Mouse (Mus musculus): ENCODE data around the gene Cdc73. TPM values are rescaled to one million over a fixed set of nuclear protein-coding genes. Genes with fewer than 3 reads are reported as not detected.

Cdc73 gene
- polyA plus RNA-seq, 1 experiment from 2014 or later: 26.0 TPM

- H3K27me3 ChIP-seq: no peaks in the 10 kb centered on the region
- H3K4me3 ChIP-seq: no peak overlapping the region
- 93% methylated on average over 2 of the region's 2 CpGs for WGBS
- H3K9me3 ChIP-seq: no peaks in the 10 kb centered on the region
- no peak for ATAC-seq (ENCODE audit: insufficient number of reproducible peaks, low FRiP score, low TSS enrichment, low read depth)
- no peak overlapping the region for H3K27ac ChIP-seq
- H3K4me1 ChIP-seq: no peaks in the 10 kb centered on the region
- H3K36me3 ChIP-seq: peaks cover 25% of the 10 kb centered on the region
- no peak overlapping the region for H3K4me2 ChIP-seq
- no peak overlapping the region for H3K9ac ChIP-seq
These were observed 39.5 kb downstream of the Cdc73 start for GRCm38 (mm10) chr1:143663197-143663596.

GRCm38 (mm10) chr1:143653646-143654045 is 49.0 kb downstream of the Cdc73 start:
- no peak for ATAC-seq (ENCODE audit: insufficient number of reproducible peaks, low FRiP score, low TSS enrichment, low read depth)
- no peaks in the 10 kb centered on the region for H3K4me1 ChIP-seq
- peaks cover 7% of the 10 kb centered on the region; the same call in 1 of the 2 replicates for H3K36me3 ChIP-seq
- H3K27me3 ChIP-seq: no peaks in the 10 kb centered on the region
- 86% methylated on average over 3 of the region's 3 CpGs for WGBS
- H3K4me2 ChIP-seq: no peak overlapping the region
- H3K9ac ChIP-seq: no peak overlapping the region
- H3K27ac ChIP-seq: no peak overlapping the region
- no peak overlapping the region for H3K4me3 ChIP-seq
- H3K9me3 ChIP-seq: no peaks in the 10 kb centered on the region

- Histone ChIP-seq H3K9ac (no peak overlapping the region), H3K4me3 (no peak overlapping the region), H3K36me3 (peaks cover 7% of the 10 kb centered on the region; the same call in 1 of the 2 replicates), H3K27ac (no peak overlapping the region), H3K4me2 (no peak overlapping the region), H3K4me1 (no peaks in the 10 kb centered on the region), H3K27me3 (no peaks in the 10 kb centered on the region), H3K9me3 (no peaks in the 10 kb centered on the region)
- 84% methylated on average over 2 of the region's 2 CpGs for WGBS
- ATAC-seq (ENCODE audit: insufficient number of reproducible peaks, low FRiP score, low TSS enrichment, low read depth): no peak
These were observed 52.4 kb downstream of the Cdc73 start for GRCm38 (mm10) chr1:143650317-143650716.

DNA sequence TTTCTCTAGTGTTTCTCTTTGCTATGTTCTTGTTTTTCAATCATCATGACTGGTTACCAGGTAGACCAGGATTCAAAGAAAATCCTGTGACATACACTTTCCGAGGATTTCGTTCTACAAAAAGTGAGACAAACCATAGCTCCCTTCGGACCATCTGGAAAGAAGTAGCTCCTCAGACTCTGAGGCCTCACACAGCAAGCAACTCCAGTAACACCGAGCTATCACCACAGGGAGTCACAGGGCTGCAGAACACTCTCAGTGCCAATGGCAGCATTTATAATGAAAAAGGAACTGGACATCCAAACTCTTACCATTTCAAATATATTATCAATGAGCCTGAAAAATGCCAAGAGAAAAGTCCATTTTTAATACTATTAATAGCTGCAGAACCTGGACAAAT is 56.5 kb downstream of the Cdc73 start:
- 79% methylated on average over 4 of the region's 4 CpGs for WGBS
- H3K27me3 ChIP-seq: no peaks in the 10 kb centered on the region
- ATAC-seq (ENCODE audit: insufficient number of reproducible peaks, low FRiP score, low TSS enrichment, low read depth): no peak
- H3K9me3 ChIP-seq: no peaks in the 10 kb centered on the region
- no peak overlapping the region for H3K9ac ChIP-seq
- H3K4me1 ChIP-seq: no peaks in the 10 kb centered on the region
- H3K4me3 ChIP-seq: no peak overlapping the region
- H3K27ac ChIP-seq: no peak overlapping the region
- peaks cover 7% of the 10 kb centered on the region; the same call in 1 of the 2 replicates for H3K36me3 ChIP-seq
- H3K4me2 ChIP-seq: no peak overlapping the region

DNA sequence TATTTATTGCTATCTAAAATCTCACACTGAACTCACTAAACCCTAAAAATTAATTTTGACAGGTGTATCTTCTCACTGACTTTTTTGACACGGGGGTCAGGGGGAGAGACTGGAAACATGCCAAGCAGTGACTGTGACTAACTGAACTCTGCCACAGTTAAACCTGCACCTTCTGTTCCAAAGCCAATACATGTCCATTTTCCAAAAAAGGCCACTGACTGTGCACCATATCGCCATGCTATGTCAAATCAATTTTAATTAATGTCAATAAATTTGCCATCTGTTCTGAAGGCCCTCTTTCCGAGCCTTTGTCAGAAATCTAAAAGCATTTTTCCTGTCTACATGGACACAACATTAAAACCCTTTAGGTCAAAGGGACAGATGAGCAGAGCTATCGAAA is 57.3 kb downstream of the Cdc73 start:
- Histone ChIP-seq H3K9me3 (no peaks in the 10 kb centered on the region), H3K4me1 (peaks cover 6% of the 10 kb centered on the region), H3K36me3 (peaks cover 4% of the 10 kb centered on the region; the same call in 1 of the 2 replicates), H3K27ac (no peak overlapping the region), H3K4me3 (no peak overlapping the region), H3K27me3 (no peaks in the 10 kb centered on the region), H3K4me2 (no peak overlapping the region), H3K9ac (no peak overlapping the region)
- ATAC-seq (ENCODE audit: insufficient number of reproducible peaks, low FRiP score, low TSS enrichment, low read depth): no peak
- 62% methylated on average over 4 of the region's 4 CpGs for WGBS

- ATAC-seq (ENCODE audit: insufficient number of reproducible peaks, low FRiP score, low TSS enrichment, low read depth): no peak
- Histone ChIP-seq H3K27ac (no peak overlapping the region), H3K9me3 (no peaks in the 10 kb centered on the region), H3K27me3 (no peaks in the 10 kb centered on the region), H3K36me3 (no peaks in the 10 kb centered on the region), H3K4me1 (peaks cover 6% of the 10 kb centered on the region), H3K4me3 (no peak overlapping the region), H3K9ac (no peak overlapping the region), H3K4me2 (no peak overlapping the region)
- WGBS: 96% methylated on average over 2 of the region's 2 CpGs
These were observed 58.5 kb downstream of the Cdc73 start for GRCm38 (mm10) chr1:143644221-143644620.

- 35% methylated on average over 15 of the region's 15 CpGs for WGBS
- Histone ChIP-seq H3K4me1 (peaks cover 6% of the 10 kb centered on the region), H3K27me3 (no peaks in the 10 kb centered on the region), H3K9me3 (no peaks in the 10 kb centered on the region), H3K36me3 (no peaks in the 10 kb centered on the region), H3K9ac (0 out of 2 replicates have a peak within 1 kb of the TSS, but pooled peaks have one; percentile 17), H3K4me3 (peak within 1 kb of the TSS; percentile 31), H3K27ac (peak within 1 kb of the TSS; percentile 67), H3K4me2 (peak within 1 kb of the TSS; percentile 39)
- ATAC-seq (ENCODE audit: insufficient number of reproducible peaks, low FRiP score, low TSS enrichment, low read depth): no peak
These were observed 61.9 kb downstream of the Cdc73 start, which contains the start of gene B3galt2 for GRCm38 (mm10) chr1:143640650-143641407. Gene B3galt2, plus strand, starts transcription at chr1:143640664.

- Histone ChIP-seq H3K27me3 (no peaks in the 10 kb centered on the region), H3K4me3 (no peak overlapping the region), H3K9ac (no peak overlapping the region), H3K4me2 (no peak overlapping the region), H3K9me3 (no peaks in the 10 kb centered on the region), H3K4me1 (no peaks in the 10 kb centered on the region), H3K27ac (no peak overlapping the region), H3K36me3 (no peaks in the 10 kb centered on the region)
- no peak for ATAC-seq (ENCODE audit: insufficient number of reproducible peaks, low FRiP score, low TSS enrichment, low read depth)
- WGBS: 76% methylated on average over 2 of the region's 2 CpGs
These were observed 69.7 kb downstream of the Cdc73 start for GRCm38 (mm10) chr1:143632854-143633587.

DNA sequence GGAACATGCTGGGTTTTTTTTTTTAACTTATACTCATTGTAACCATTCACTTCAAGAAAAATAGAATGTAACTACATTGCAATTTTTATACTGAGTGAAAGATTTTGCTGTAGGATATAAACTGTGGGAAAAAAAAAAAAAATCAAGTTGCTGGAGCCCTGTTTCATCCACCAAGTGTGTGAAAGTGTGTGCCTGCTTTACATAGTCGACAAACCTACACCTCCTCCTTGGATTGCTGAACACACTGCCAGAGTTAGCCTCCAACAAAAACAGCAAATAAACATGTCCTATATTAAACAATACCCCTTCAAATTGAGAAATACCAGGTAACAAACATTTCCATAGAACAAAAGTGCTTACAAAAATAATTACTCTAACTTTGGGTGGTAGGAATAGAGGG is 70.3 kb downstream of the Cdc73 start:
- Histone ChIP-seq H3K4me1 (no peaks in the 10 kb centered on the region), H3K27me3 (no peaks in the 10 kb centered on the region), H3K27ac (no peak overlapping the region), H3K9me3 (no peaks in the 10 kb centered on the region), H3K4me3 (no peak overlapping the region), H3K36me3 (no peaks in the 10 kb centered on the region), H3K4me2 (no peak overlapping the region), H3K9ac (no peak overlapping the region)
- ATAC-seq (ENCODE audit: insufficient number of reproducible peaks, low FRiP score, low TSS enrichment, low read depth): no peak
- 74% methylated on average over 1 of the region's 1 CpGs for WGBS

DNA sequence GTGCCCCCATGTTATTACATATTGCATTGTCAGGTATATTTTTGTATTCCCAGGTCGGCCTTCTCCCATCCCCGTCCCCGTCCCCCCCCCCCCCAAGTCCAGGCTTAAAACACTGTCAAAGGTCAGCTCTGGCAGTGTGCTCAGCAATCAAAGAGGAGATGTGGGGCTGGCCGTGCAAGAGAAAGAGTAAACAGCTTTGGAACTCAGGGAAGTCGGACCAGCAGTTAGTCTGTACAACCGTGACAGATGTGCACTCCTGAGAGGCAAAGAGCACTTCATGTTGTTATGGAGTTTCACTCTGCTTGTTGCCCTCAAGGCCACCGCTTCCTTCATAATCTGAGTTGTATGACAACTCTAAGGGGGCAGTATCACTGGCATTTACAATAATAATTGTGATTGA is 71.4 kb downstream of the Cdc73 start:
- H3K27ac ChIP-seq: no peak overlapping the region
- no peak for ATAC-seq (ENCODE audit: insufficient number of reproducible peaks, low FRiP score, low TSS enrichment, low read depth)

GRCm38 (mm10) chr1:143622634-143623033 is 80.1 kb downstream of the Cdc73 start:
- H3K4me3 ChIP-seq: no peak overlapping the region
- no peak for ATAC-seq (ENCODE audit: insufficient number of reproducible peaks, low FRiP score, low TSS enrichment, low read depth)
- no peaks in the 10 kb centered on the region for H3K9me3 ChIP-seq
- H3K36me3 ChIP-seq: peaks cover 23% of the 10 kb centered on the region
- no peaks in the 10 kb centered on the region for H3K4me1 ChIP-seq
- no peak overlapping the region for H3K27ac ChIP-seq
- no peak overlapping the region for H3K4me2 ChIP-seq
- 87% methylated on average over 1 of the region's 1 CpGs for WGBS
- no peak overlapping the region for H3K9ac ChIP-seq
- no peaks in the 10 kb centered on the region for H3K27me3 ChIP-seq

More for the DNA sequence above, 71.4 kb downstream of the Cdc73 start:
- H3K4me1 ChIP-seq: no peaks in the 10 kb centered on the region
- WGBS: 65% methylated on average over 7 of the region's 7 CpGs
- no peaks in the 10 kb centered on the region for H3K27me3 ChIP-seq
- no peak overlapping the region for H3K9ac ChIP-seq
- H3K4me2 ChIP-seq: no peak overlapping the region
- H3K9me3 ChIP-seq: no peaks in the 10 kb centered on the region
- peaks cover 4% of the 10 kb centered on the region for H3K36me3 ChIP-seq
- no peak overlapping the region for H3K4me3 ChIP-seq

DNA sequence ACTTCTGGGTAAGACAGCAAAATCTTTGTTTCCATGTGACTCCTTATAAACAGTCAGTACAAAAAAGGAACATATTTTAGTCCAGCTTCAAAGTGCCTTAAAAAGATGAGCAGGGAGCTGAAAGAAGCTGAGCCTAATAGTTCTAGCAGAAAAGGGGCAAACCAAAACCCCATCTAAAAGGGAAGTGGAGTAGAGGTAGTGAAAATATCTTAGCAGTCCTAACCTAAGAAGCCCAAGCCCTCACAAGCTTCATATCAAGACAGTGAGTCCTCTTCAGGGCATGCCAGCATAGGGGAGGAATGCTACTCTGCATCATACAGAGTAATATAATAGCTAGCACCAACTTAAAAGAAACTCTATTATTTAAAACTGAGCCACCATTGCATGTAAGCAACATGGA is 80.8 kb downstream of the Cdc73 start:
- peaks cover 26% of the 10 kb centered on the region for H3K36me3 ChIP-seq
- no peak for ATAC-seq (ENCODE audit: insufficient number of reproducible peaks, low FRiP score, low TSS enrichment, low read depth)
- no peak overlapping the region for H3K4me3 ChIP-seq

More for the DNA sequence above, 80.8 kb downstream of the Cdc73 start:
- Histone ChIP-seq H3K27me3 (no peaks in the 10 kb centered on the region), H3K9ac (no peak overlapping the region), H3K4me2 (no peak overlapping the region), H3K4me1 (no peaks in the 10 kb centered on the region), H3K9me3 (no peaks in the 10 kb centered on the region), H3K27ac (no peak overlapping the region)
